Mouse (Mus musculus) embryonic facial prominence, embryonic 15.5 days (tissue): Measurements from ENCODE around the gene Rsl1d1. TPM values are rescaled to one million over a fixed set of nuclear protein-coding genes. Genes with fewer than 3 reads are reported as not detected.
"Not testable (repeated sequence)": the region's sequence is repeated elsewhere in the genome, so short reads cannot be mapped to it uniquely, and the experiment has no call there.

Source experiments
- ATAC-seq: fragments of 200-750 bp; cut with Nextera tagmentation; 2 replicates; pipeline ENCODE4 v1.8.0; 2017; ENCODE audit warnings: low read depth, moderate TSS enrichment; ENCODE audit not compliant: insufficient number of reproducible peaks, low FRiP score, low TSS enrichment
- H3K27ac ChIP-seq: fragments of 300-500 bp; sonication (generic); replicated peaks from 2 replicates; pipeline ENCODE4 v1.5.1; 2015; ENCODE audit warnings: mild to moderate bottlenecking, inconsistent platforms
- H3K27me3 ChIP-seq: fragments of 300-500 bp; sonication (generic); 2 replicates; pipeline ENCODE4 v1.6.1; 2015; ENCODE audit warnings: inconsistent platforms
- H3K36me3 ChIP-seq: fragments of 300-500 bp; sonication (generic); 2 replicates; pipeline ENCODE4 v1.6.1; 2015; ENCODE audit warnings: mild to moderate bottlenecking, inconsistent platforms
- H3K4me1 ChIP-seq: fragments of 300-500 bp; sonication (generic); 2 replicates; pipeline ENCODE4 v1.6.1; 2015; ENCODE audit warnings: inconsistent platforms
- H3K4me2 ChIP-seq: fragments of 300-500 bp; sonication (generic); replicated peaks from 2 replicates; pipeline ENCODE4 v1.6.1; 2015; ENCODE audit warnings: mild to moderate bottlenecking, inconsistent platforms
- H3K4me3 ChIP-seq: fragments of 300-500 bp; sonication (generic); replicated peaks from 2 replicates; pipeline ENCODE4 v1.5.1; 2015; ENCODE audit warnings: mild to moderate bottlenecking, inconsistent platforms
- H3K9ac ChIP-seq: fragments of 300-500 bp; sonication (generic); 2 replicates; pipeline ENCODE4 v1.6.1; 2015; ENCODE audit warnings: inconsistent platforms
- H3K9me3 ChIP-seq: fragments of 300-500 bp; sonication (generic); replicated peaks from 2 replicates; pipeline ENCODE4 v1.6.1; 2016; ENCODE audit warnings: inconsistent platforms
- WGBS: fragments of 180-500 bp; shearing (Covaris S2); methylation state at CpG from one replicate; pipeline ENCODE4 v1.1.7; 2015; 5-methylcytosine and 5-hydroxymethylcytosine counted together
- polyA plus RNA-seq: library from polyadenylated mRNA; unstranded; fragments of >200 nt; fragmentation: Nextera tagmentation; extraction: Ambion mirVana; gene quantifications from 2 replicates; pipeline ENCODE4 v1.2.1, GENCODE M21; 2015

Rsl1d1 gene
- polyA plus RNA-seq, 1 experiment from 2014 or later: 159 TPM

DNA sequence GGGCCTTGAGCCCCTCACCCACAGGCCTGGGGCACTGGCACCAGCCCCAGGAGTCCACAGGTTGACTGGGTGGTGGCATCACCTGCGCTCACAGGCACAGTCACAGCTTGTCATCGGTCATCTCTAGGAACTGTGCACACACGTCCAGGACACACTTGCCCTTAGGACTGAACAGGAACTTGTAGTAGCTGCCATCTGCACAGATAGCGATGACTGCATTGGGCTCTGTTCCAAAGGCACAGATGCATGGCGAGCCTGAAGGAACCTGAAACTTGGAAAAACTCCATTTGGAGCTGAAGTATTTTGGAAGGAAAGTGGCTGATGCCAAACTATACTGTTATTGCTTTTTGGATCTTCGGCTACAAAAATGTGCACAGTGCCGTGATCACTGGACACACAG, 13.0 kb downstream of the Rsl1d1 start:
- no peaks in the 10 kb centered on the region for H3K9me3 ChIP-seq
- no peaks in the 10 kb centered on the region for H3K27me3 ChIP-seq
- no peak for ATAC-seq
- H3K4me1 ChIP-seq: no peaks in the 10 kb centered on the region
- peaks cover 29% of the 10 kb centered on the region for H3K36me3 ChIP-seq
- H3K9ac ChIP-seq: no peak overlapping the region
- WGBS: 74% methylated on average over 7 of the region's 7 CpGs
- H3K4me2 ChIP-seq: no peak overlapping the region
- H3K4me3 ChIP-seq: no peak overlapping the region
- H3K27ac ChIP-seq: no peak overlapping the region

- 71% methylated on average over 2 of the region's 2 CpGs for WGBS
These were observed 25.7 kb downstream of the Rsl1d1 start for GRCm38 (mm10) chr16:11177404-11177803.

GRCm38 (mm10) chr16:11176884-11177244, 26.3 kb downstream of the Rsl1d1 start:
- no peak for ATAC-seq
- peak overlapping the region; percentile 97 for H3K4me3 ChIP-seq
- peak overlapping the region; percentile 77 for H3K4me2 ChIP-seq
- peak overlapping the region; percentile 39; the same call in 1 of the 2 replicates for H3K9ac ChIP-seq
- no peaks in the 10 kb centered on the region for H3K27me3 ChIP-seq
- no peaks in the 10 kb centered on the region for H3K9me3 ChIP-seq
- WGBS: 5% methylated on average over 4 of the region's 4 CpGs
- H3K36me3 ChIP-seq: no peaks in the 10 kb centered on the region
- peaks cover 17% of the 10 kb centered on the region for H3K4me1 ChIP-seq
- H3K27ac ChIP-seq: peak overlapping the region; percentile 94

More at GRCm38 (mm10) chr16:11177404-11177803, 25.7 kb downstream of the Rsl1d1 start:
- Histone ChIP-seq H3K27me3 (no peaks in the 10 kb centered on the region), H3K4me2 (no peak overlapping the region), H3K27ac (no peak overlapping the region), H3K4me3 (no peak overlapping the region), H3K9me3 (no peaks in the 10 kb centered on the region), H3K36me3 (no peaks in the 10 kb centered on the region), H3K4me1 (peaks cover 15% of the 10 kb centered on the region), H3K9ac (no peak overlapping the region)
- ATAC-seq: no peak

DNA sequence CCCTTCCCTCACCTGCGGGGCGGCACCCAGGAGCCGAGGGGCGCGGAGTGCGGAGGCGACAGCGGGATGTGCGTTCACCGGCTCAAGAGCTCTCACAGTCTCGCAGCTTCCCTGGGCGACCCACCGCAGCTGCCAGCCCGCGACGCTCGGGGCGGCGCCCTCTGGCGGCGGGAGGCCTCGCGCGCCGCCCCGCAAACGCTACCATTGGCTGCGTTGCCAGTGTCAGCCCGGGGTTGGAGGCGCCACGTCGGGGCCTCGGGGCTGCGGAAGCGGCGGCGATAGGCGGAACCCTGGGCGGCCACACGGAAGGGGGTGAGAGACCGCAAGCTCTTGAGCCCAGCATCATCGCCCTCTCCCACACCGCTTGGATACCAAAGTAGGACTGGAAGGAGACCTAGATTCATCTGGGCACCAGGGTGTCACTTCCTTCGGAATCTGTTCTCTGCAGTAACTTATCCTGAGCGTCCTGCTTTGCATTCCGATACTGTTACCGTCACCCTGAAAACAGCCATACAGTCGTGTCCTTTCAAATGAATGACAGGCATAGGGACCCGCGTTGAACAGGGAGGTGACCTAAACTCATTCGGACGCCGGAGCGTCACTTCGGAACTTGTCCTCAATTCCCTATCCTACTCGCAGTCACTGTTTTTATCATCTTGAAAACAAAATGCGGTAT, 26.8 kb downstream of the Rsl1d1 start, which contains the start of gene Zc3h7a:
Gene Zc3h7a (minus strand): TSS at position 186 of the 676 bp plus-strand sequence.
- Histone ChIP-seq H3K9me3 (no peaks in the 10 kb centered on the region), H3K36me3 (no peaks in the 10 kb centered on the region), H3K4me1 (peaks cover 22% of the 10 kb centered on the region), H3K9ac (peak within 1 kb of the TSS; percentile 91), H3K4me2 (peak within 1 kb of the TSS; percentile 77), H3K4me3 (peak within 1 kb of the TSS; percentile 97), H3K27ac (peak within 1 kb of the TSS; percentile 94), H3K27me3 (no peaks in the 10 kb centered on the region)
- under 1% methylated on average over 57 of the region's 57 CpGs for WGBS
- peak; percentile 95 for ATAC-seq

- Histone ChIP-seq H3K36me3 (no peaks in the 10 kb centered on the region), H3K4me3 (peak overlapping the region; percentile 97), H3K27ac (peak overlapping the region; percentile 94), H3K4me2 (peak overlapping the region; percentile 77), H3K9ac (peak overlapping the region; percentile 91), H3K9me3 (no peaks in the 10 kb centered on the region), H3K27me3 (no peaks in the 10 kb centered on the region), H3K4me1 (peaks cover 27% of the 10 kb centered on the region)
- peak; percentile 45; the same call in 1 of the 2 replicates for ATAC-seq
- WGBS: under 1% methylated on average over 68 of the region's 72 CpGs
These were observed 27.5 kb downstream of the Rsl1d1 start for GRCm38 (mm10) chr16:11175489-11176207.

DNA sequence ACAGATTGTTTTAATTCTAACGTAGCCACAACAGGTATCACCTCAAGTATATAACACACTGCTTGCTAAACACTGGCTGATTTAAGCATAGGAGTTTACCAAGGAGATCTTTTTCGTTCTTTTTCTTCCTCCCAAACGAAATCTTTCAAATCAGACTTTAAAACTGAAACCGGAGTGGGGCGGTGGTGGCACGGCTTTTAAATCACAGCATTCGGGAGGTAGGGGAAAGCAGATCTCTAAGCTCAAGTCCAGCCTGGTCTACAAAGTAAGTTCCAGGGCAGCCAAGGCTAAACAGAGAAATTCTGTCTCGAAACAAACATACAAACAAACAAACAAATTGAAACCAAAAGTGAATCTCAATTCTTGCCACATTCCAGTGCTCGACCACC, 28.0 kb downstream of the Rsl1d1 start:
- Histone ChIP-seq H3K27ac (peak overlapping the region; percentile 94), H3K4me2 (peak overlapping the region; percentile 77), H3K9me3 (no peaks in the 10 kb centered on the region), H3K27me3 (no peaks in the 10 kb centered on the region), H3K4me1 (peaks cover 27% of the 10 kb centered on the region), H3K36me3 (no peaks in the 10 kb centered on the region), H3K9ac (peak overlapping the region; percentile 91), H3K4me3 (peak overlapping the region; percentile 97)
- WGBS: 2% methylated on average over 9 of the region's 9 CpGs
- ATAC-seq: no peak

GRCm38 (mm10) chr16:11174671-11175081, 28.5 kb downstream of the Rsl1d1 start:
- H3K27ac ChIP-seq: peak overlapping the region; percentile 94
- H3K9ac ChIP-seq: no peak overlapping the region
- 6% methylated on average over 10 of the region's 10 CpGs for WGBS

DNA sequence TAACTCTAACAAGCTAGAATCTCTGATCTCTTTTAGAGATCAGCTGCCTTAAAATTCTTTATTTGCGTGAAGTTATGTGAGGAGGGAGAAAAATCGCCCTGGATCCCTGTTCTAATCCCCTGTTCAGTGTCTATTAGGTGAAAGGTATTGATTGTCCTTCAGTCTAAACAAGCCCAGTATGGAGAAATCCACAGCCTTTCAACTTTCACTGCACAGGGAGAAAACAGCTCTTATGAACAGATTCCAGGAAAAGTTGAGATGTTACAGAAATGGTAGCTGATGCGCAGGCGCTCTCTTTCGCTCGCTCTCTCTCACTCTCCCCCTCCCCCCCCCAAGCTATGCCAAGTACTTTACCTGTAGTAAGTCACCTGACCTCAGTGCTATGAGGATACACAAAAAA, 31.5 kb downstream of the Rsl1d1 start:
- H3K4me3 ChIP-seq: no peak overlapping the region
- H3K4me2 ChIP-seq: no peak overlapping the region
- no peaks in the 10 kb centered on the region for H3K27me3 ChIP-seq
- no peak overlapping the region for H3K9ac ChIP-seq
- H3K27ac ChIP-seq: no peak overlapping the region
- H3K9me3 ChIP-seq: no peaks in the 10 kb centered on the region
- peaks cover 21% of the 10 kb centered on the region for H3K4me1 ChIP-seq
- WGBS: 80% methylated on average over 6 of the region's 6 CpGs
- no peaks in the 10 kb centered on the region for H3K36me3 ChIP-seq
- ATAC-seq: no peak

More at GRCm38 (mm10) chr16:11174671-11175081, 28.5 kb downstream of the Rsl1d1 start:
- H3K36me3 ChIP-seq: no peaks in the 10 kb centered on the region
- peak overlapping the region; percentile 77 for H3K4me2 ChIP-seq
- H3K4me1 ChIP-seq: peaks cover 27% of the 10 kb centered on the region
- ATAC-seq: no peak
- H3K4me3 ChIP-seq: peak overlapping the region; percentile 97
- no peaks in the 10 kb centered on the region for H3K27me3 ChIP-seq
- H3K9me3 ChIP-seq: no peaks in the 10 kb centered on the region

DNA sequence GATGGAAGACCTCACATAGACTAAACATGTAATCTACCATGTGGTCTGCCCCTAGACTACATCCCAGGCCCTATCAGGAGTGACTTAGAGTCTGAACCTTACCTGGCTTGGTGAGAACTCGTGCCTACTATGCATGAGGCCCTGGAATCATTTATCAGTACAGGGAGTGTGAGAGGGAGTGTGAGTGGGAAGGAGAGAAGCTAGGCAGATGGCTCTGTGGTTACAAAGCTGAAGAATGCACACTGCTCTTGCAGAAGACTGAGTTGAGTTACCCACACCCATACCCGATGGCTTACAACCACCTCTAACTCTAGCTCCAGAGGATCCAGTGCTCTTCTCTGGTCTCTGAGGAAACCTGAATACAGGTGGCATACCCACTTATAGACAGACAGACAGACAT, 36.7 kb downstream of the Rsl1d1 start:
- Histone ChIP-seq H3K36me3 (peaks cover 16% of the 10 kb centered on the region), H3K4me3 (no peak overlapping the region), H3K27me3 (no peaks in the 10 kb centered on the region), H3K9me3 (no peaks in the 10 kb centered on the region), H3K4me1 (peaks cover 6% of the 10 kb centered on the region; the same call in 1 of the 2 replicates), H3K27ac (no peak overlapping the region), H3K9ac (no peak overlapping the region), H3K4me2 (no peak overlapping the region)
- no peak for ATAC-seq
- 84% methylated on average over 2 of the region's 2 CpGs for WGBS

GRCm38 (mm10) chr16:11164695-11165255, 38.4 kb downstream of the Rsl1d1 start:
- no peak for ATAC-seq
- Histone ChIP-seq H3K27ac (no peak overlapping the region), H3K27me3 (no peaks in the 10 kb centered on the region), H3K4me2 (no peak overlapping the region), H3K9ac (no peak overlapping the region), H3K4me1 (no peaks in the 10 kb centered on the region), H3K36me3 (peaks cover 25% of the 10 kb centered on the region), H3K9me3 (no peaks in the 10 kb centered on the region), H3K4me3 (no peak overlapping the region)
- WGBS: 85% methylated on average over 3 of the region's 3 CpGs

DNA sequence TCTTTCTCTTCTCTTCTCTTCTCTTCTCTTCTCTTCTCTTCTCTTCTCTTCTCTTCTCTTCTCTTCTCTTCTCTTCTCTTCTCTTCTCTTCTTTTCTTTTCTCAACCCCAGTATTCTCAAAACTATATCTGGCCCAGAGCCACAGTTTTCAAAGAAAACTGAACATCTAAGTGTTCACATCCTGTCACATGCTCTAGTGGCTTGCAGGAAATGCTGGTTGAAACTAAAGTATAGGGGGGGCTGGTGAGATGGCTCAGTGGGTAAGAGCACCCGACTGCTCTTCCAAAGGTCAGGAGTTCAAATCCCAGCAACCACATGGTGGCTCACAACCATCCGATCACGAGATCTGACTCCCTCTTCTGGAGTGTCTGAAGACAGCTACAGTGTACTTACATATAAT, 45.4 kb downstream of the Rsl1d1 start:
- H3K27ac ChIP-seq, H3K27me3 ChIP-seq, H3K9me3 ChIP-seq, H3K4me3 ChIP-seq, H3K4me2 ChIP-seq, H3K9ac ChIP-seq, ATAC-seq, H3K4me1 ChIP-seq: not testable (repeated sequence)
- H3K36me3 ChIP-seq: peaks cover 71% of the 10 kb centered on the region
- 63% methylated on average over 3 of the region's 3 CpGs for WGBS
